Mouse (Mus musculus) megakaryocyte-erythroid progenitor cell, adult 5-6 weeks (primary cell): Measurements from ENCODE around the gene Miga2. TPM values are rescaled to one million over a fixed set of nuclear protein-coding genes. Genes with fewer than 3 reads are reported as not detected.

Source experiments
- ATAC-seq: replicated peaks from 2 replicates; pipeline ENCODE4 v1.8.0; 2016; ENCODE audit warnings: mild to moderate bottlenecking, inconsistent platforms; ENCODE audit not compliant: severe bottlenecking, poor library complexity, low FRiP score, low TSS enrichment
- total RNA-seq, 2 experiments: library from RNA; stranded (forward) in 1 of 2; stranded (reverse) in 1 of 2; fragments of 200-1000, 215-1000 nt in 1 of 2; fragments of >200 nt in 1 of 2; fragmentation: Nextera tagmentation in 1 of 2; gene quantifications; 2 replicates each; pipeline ENCODE4 v1.2.3; 2014 to 2017

Gene Miga2
- total RNA-seq, 2 experiments from 2014 or later, result 11.4 to 35.0 TPM

DNA sequence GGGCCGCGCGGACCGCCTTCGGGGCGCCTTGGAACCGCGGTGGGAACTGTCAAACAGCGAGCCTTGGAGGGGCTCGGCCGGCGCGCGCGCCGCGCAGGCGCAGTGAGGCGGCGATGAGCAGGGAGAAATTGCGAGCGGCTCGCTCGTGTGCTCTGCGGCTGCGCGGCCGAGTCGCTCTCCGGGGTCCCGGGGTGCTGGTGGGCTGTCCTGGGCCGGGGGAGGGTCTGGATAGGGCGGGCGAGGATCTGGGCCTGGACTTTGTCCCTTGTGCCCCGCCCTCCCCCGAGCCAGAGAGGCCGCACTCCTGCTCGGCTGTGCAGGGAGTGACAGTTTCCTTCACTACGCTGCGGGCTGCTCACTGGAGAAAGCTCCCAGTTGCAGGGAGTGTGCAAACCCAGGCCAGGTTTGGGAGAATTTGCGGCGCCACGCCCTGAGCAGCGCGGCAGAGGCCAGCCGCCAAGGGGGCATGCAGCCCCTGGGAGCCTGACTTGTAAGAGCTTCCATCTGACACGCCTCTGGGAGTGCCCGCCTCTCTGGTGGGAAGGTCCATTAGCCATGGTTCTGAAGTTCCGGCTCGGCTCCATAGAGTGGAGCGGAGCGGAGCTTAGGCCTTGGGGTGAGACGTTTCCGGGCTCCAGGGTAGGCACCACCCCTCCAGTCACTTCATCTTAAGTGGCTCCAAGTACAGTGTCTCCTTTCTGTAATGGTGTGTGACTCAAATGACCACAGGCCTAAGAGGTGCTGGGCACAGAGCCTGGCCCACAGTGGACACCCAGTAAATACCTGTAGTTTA lies 28.7 kb downstream of the Miga2 start:
- peak; percentile 15 for ATAC-seq

DNA sequence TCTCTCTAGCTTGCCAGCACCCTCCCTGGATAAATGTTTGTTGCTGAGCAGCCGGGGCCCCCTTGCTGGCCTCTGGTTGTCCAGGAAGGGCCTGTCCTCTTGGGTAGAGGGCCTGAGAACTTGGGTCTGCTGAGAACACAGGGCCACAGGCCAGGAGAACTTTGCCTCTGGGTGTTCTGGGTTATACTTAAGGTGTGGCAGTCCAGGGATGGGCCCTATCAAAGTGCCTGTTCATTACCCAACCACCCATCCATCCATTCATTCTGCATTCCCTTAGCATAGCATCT lies 29.3 kb downstream of the Miga2 start:
- no peak for ATAC-seq

DNA sequence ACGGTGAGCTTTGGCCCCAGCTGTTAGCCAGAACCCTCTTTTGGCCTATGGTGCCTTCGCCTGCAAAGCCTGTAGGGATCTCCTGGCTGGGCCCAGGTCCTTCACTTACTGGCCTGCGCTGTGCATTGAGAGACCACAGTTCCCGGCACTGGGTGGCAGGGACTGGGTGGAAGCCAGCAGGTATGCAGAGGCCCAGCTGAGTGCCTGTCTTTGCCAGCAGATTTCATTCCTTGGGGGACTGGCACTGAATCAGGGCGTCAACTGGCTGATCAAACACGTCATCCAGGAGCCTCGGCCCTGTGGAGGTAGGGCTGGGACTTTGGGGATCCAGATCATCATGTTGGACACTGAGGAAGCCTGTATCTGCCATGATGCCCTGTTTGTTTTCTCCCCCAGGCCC lies 31.7 kb downstream of the Miga2 start:
- no peak for ATAC-seq

DNA sequence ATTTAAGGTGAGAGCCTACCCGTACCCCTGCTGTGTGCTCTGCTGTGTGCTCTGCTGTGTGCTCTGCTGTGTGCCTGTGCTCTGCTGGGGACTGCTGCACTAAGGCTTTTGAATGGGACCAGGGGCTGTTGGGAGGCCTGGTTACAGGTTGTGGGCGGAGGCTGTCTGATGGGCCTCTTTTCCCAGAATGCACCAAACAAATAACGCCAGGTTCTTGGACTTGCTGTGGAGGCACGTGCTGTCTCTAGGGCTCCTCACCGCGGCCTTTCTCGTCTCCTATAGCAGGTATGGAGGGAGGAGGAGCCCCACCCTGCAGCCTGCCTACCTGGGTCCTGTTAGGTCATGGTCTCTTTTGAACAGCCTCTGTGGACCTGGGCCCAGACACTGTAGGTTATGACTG lies 32.2 kb downstream of the Miga2 start:
- ATAC-seq, result no peak

DNA sequence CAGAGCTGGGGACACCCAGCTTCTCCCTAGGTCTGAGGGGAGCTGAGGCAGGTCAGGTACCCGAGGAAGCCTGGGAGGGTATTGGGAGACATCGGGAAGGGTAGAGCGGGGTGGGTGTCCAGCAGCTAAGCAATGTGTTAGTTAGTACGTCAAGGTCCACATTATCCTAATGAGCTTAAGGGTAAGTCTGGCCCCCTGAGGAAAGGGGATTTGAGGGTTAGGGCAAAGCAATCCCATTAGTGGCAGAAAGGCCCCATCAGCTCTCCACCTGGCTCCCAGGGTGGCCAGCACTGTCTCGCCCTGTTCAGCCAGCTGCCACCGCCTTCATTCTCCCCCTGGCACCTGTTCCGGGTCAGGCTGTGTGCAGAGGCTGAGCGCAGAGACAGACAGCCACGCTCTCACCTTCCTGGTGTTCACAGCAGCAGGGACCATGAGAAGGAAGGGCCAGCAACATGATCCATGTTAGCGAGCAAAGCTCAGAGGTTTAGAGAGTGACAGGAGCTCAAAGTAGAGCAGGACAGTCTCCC lies 34.0 kb downstream of the Miga2 start:
- no peak for ATAC-seq

DNA sequence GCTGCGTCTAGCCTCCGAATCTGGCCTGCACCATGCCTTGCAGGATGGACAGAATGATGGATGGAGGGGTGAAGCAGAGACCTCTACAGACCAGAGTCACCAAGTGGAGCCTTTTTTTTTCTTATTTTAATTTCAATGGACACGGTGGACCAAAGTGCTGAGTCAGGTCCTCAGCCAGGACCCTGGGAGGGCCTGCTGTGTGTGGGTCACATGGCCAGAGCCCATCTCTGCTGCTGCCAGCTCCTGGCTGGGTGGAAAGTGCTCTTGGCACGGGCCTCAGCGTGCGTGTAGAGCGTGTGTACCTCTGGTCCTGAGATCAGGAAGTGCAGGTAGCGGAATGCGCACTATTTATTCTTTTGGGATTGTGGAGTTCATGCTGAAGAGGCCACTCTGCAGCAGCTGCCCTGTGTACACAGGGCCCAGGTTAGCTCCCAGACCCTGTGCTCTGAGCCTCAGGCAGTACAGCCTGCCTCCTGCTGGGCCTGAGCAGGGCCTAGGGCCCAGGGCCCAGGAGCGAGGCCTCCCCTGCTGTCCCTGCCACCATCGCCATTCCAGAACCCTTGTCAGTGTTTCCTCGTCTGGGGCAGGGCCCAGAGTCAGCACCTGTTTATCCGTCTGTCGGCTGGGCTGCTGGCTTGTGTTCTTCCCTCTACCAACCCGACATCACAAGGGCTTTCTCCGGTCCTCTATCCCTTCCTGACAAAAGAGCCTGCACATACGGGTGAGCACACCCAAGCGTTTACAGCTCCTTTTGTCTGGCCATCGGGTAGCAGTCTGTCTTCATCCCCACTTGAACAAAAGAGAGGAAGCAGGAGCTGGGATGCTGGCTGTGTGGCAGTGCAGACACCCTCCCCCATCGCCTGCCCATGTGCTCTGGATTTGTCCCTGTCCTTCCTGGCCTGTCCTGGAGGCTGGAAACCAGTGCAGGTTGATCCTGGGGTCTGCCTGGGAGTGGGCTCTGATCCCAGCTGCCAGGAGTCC lies 35.4 kb downstream of the Miga2 start:
- ATAC-seq, result no peak

DNA sequence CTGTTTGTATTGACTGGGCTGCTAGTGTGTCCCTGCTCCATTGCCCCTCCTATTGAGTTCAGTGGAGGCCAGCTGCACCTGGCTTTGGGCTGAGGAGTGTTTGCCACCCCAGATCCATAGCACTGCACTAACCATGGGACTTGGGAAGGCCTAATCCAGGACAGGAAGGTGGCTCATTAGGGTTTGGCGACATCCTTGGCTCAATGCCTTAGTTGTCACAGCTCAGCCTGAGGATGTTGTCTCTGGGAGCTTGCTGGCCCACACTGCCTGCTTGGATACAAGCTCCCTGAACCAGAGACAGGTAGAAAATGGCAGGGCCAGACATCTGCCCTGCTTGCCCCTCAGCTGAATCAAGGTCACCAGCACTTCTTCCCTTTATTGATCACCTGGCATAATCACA lies 37.5 kb downstream of the Miga2 start:
- ATAC-seq, result no peak

DNA sequence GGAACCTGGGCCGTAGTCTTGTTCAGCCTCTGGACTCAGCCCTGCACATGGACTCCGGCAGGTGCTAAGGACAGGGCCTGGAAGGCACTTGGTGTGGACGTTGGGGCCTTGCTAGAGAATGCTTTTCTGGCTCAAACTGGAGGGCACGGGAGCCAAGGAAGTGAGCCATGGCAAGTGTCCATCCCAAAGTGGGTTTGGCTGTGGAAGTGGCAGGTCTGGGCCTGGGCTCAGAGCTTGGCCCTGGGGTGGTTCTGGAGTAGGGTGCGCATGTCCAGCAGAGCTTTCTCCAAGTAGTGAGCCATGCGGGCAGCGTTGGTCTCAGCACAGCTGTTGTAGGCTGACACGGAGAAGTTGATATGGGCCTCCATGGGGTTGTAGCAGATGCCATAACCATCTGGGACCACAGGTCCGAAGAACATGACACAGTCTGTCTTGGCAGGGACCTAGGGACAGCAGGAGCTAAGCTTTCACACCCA lies 38.4 kb downstream of the Miga2 start:
- no peak for ATAC-seq

DNA sequence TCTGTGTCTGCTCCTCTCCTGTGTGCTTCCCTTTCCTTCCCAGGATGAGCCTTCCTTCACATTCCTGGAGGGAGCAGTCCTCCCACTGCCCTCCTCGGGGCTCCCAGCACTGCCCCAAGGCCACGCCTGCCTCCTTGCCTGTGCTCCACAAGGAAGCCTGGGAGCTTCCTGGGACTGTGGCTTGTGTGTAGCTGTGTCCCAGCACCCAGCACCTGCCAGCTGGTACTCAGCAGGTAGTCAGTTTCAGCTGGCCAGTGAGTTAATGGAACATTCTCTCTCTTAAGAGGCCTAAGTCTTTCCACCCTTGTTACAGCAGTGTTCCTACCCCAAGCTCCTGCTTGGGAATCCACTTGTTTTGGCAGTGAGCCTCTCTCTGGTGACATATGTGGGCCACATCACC lies 38.8 kb downstream of the Miga2 start:
- ATAC-seq, result no peak

DNA sequence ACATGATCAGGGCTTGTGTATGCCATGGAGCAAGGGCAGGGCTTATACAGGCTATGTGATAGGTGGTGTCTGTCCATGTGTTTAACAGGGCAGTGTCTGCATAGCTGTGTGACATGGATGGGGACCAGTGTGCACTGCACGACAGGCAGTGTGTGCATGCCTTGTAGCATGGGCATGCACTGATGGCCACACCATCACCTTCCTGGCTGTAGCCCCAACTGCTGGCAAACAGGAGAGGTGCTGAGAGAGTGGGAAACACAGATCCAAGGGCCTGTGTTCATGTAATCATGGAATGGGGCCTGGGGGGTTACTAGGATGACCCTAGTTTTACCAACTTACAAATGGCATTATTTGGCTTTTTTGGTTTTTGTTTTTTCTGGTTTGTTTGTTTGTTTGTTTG lies 39.8 kb downstream of the Miga2 start:
- ATAC-seq, result no peak

DNA sequence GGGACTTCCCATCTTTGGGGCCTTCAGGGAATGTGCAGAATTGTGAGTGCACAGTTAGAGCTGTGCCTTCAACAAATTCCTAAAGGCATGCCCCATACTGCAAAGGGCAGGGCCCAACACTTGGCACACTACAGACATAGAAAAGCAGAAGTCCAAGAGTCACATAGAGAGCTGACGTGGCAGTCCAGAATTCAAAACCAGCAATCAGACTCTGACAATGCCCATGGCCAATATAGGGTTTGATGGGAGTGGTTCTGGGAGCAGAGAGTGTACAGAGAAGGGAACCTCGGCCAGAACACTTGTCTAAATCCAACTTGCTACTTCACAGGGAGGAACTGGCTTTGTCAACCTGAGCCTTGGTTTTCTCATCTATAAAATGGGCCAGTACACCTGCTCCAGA lies 43.2 kb downstream of the Miga2 start:
- ATAC-seq, result no peak

DNA sequence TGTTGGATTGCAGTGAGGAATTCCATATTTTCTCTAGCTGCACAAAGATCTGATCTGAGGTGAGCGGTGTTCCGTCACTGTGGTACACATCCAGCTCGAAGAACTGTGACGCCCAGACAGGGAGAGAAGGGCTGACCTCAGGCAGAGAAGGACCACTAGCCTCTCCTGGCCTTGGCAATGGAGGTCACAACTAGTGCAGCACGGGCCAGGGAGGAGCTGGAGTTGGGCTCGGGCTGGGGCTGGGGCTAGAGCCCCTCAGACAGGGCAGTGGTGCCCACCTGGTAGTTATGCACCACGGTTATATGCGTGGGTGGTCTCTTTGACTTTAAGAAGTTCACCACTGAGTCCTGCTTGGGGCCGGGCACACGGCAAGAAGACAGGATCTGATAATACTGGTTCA lies 43.7 kb downstream of the Miga2 start:
- ATAC-seq, result no peak

DNA sequence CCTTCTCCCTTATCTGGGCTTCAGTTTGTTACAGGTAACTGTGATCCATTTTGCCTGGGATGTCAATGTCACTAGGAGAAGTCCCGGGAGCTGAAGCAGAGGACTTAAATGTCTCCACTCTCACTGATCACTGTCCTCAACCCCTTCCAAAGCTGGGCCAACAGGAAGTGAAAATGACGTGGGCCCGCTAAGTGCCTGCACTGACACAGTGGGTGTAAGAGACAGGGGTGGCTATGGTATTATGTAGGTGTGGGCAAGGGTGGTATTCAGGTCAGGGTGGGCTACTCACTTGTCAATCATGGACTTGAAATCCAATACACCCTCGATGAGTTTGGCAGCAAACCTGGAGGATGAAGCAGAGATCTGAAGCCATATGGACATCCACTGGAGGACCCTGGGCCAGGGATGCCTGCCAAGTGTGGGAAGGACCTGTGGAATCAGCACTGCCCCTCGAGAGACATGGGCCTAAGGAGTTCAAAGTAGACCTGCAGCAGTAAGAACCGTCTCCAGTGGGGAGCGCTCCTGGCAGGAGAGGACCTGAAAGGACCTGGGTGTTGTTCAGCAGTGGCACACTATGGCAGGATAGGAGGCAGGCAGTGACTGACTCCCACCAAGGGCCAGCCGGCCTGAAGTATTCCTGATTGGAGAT lies 44.5 kb downstream of the Miga2 start:
- ATAC-seq, result no peak

DNA sequence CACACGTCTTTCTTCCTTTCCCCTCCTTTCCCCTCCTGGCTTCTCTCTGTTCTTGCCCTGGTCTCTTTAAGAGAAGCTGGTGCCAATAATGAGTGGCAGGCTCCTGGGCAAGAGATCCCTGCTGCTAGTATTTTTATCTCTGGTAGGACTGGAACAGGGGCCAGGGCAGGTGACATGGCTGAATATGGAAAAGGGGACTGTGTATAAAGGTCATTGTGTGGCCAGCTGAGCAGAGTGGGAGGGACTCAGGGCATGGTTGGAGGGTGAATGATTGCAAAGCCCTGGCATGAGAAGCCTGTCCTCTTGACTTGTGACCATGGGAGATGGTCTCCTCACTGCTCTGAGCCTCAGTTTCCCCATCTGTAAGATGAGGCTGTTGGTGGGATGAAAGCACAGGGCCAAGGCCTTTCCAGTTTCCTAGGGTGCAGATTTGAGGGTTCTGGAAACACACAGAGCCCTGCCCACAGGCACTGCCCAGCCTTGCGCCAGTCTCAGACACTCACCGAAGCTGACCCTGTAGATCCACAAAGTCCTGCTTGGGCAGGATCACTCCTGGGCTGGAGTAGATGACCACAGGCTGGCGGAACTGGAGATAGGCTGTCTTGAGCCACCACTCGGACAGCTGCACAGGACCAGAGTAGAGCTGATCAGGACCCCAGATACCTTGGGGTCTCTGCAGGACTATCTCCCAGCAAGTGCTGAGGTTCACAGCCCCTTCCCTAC lies 45.6 kb downstream of the Miga2 start:
- no peak for ATAC-seq

DNA sequence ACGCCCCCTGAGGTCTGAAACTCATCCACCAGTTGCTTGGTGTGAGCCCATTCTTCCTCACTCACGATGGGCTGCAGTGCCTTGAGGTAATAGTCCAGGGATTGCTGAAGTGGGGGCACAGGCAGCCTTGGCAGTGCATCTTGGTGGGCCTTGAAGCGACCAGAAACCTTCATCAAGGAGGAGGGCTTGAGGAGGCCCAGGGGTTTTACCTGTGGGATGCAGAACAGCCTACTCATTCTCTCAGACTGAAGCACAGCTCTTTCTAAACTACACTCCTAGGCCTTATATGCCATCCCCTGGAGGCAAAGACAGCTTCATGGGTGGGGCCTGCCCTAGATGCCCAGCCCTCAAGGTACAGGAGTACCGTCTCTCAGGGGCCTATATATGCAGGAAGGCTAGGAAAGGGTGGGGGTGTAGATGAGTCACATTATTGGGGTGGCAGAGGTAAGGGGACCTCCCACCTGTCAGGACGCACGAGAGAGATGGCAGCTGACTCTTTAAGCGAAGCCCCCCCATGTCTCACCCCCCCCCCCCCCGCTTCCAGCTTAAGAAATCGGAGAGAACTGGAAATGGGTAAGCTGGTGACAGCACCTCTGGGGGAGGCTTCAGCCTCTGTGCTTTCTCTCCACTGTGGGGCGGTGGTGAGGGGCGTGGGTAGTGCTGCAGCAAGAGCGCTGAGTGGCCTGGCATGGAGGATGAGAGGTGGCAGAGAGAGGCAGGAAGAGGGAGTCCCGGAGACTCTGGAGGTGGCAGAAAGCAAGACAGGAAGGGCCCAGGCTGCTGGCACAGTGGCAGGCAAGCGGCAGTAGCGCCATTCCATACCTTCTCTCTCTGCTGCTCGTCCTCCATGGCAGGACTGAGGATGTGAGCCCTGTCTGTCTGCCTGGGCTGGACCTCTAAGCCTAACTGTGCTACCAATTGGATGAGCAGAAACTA lies 49.3 kb downstream of the Miga2 start:
- ATAC-seq, result no peak

DNA sequence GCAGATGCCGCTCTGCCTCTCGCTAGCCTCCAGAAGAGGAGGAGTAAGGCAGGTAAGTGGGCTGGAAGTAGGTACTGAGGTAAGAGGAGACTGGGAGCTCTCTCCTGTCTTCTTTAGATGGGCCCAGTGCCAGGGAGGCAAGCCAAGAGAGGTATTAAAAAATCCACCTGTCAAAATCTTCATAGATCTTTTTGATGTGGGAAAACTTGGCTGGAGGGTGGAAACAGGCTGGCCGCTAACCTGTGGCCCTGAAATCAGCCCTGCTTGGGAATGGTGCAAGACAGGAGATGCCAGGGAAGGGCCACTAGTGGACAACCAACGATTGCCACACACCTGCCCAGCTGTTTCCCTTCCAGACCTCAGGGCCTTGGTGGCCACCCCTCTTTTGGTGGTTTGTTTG lies 50.1 kb downstream of the Miga2 start:
- ATAC-seq, result no peak

DNA sequence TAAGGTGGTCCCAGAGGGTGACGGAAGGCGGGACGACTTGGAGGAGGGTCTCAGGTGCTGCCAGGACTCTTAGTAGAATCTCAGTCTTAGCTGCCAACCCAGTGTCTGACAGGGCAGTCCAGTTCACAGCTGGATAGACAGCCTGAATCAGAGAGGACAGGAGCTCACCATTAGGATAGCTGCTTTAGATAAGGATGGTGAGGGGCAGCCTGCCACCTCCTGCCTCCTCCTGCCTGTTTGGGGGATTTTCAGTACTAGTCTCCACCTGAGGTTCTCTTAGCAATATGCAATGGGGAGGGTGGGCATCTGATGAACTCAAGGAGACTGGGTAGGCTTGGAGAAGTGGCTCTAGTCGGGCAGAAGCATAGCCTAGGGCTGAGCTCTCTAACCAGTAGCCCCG lies 50.6 kb downstream of the Miga2 start:
- ATAC-seq, result no peak

DNA sequence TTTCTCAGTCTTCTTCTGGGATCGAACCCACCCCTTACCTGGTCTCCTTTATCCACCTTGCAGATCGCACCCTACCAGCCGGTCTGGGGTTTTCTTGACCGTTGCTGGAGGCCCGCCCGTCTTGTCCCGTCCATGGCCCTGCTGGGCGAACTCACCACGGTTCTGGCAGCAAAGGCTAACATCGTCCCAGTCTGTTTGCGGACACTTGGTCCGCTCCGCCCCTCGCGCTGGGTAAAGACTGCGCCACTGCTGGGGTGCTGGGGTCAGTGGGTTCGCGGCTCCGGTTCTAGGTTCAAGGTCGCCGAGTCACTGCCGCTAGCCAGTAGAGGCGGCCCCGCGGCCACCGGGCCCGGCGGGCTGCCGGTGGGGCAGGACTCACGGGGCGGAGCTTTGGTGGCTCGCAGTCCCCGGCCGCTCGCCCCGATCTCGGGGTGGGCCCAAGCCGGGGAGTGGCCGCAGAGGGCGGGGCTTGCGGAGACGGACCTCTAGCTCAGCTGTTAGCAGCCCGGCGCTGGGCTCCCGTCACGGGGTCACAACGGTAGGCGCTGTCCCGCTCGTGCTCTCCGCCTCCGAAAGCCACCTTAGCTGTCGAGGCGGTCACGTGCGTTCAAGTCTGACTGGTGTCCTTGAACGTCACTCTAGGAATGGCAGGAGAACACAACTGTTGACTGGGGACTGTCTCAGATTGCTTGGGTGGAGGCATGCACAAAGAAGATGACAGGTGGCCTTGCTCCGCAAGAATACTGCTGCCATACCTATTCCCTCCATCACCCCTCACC lies 51.3 kb downstream of the Miga2 start, which contains the start of gene Crat:
Gene Crat (minus strand): TSS at position 657 of the 779 bp plus-strand sequence.
- peak; percentile 62 for ATAC-seq
